Mouse (Mus musculus) thymus, adult 2 months (tissue): ENCODE results near the gene Hspa2. TPM values are rescaled to one million over a fixed set of nuclear protein-coding genes. Genes with fewer than 3 reads are reported as not detected.

Source experiments
- DNase-seq: peaks from one replicate; pipeline ENCODE4 v3.0.0; 2021
- H3K27ac ChIP-seq: fragments of 200-500 bp; 2 replicates; pipeline ENCODE4 v1.5.1; 2012; ENCODE audit warnings: low read length, control low read depth; ENCODE audit not compliant: control insufficient read depth, insufficient read depth
- H3K27me3 ChIP-seq: fragments of 200-500 bp; 2 replicates; pipeline ENCODE4 v1.6.1; 2012; ENCODE audit warnings: mild to moderate bottlenecking, low read length, moderate library complexity, mixed read lengths; ENCODE audit not compliant: control insufficient read depth, insufficient read depth
- H3K36me3 ChIP-seq: fragments of 200-500 bp; 2 replicates; pipeline ENCODE4 v1.6.1; 2012; ENCODE audit warnings: mild to moderate bottlenecking, low read length, moderate library complexity; ENCODE audit not compliant: control insufficient read depth, insufficient read depth
- H3K4me1 ChIP-seq: fragments of 200-500 bp; replicated peaks from 2 replicates; pipeline ENCODE4 v1.6.1; 2012; ENCODE audit warnings: low read length; ENCODE audit not compliant: control insufficient read depth, insufficient read depth
- H3K4me3 ChIP-seq: fragments of 200-500 bp; 2 replicates; pipeline ENCODE4 v1.5.1; 2012; ENCODE audit warnings: mild to moderate bottlenecking, low read length, control low read depth, moderate library complexity; ENCODE audit not compliant: control insufficient read depth, insufficient read depth
- CTCF ChIP-seq: fragments of 200-500 bp; IDR thresholded peaks from 2 replicates; pipeline ENCODE4 v1.5.1; 2012; ENCODE audit warnings: mild to moderate bottlenecking, control low read depth, low read length, moderate library complexity, borderline replicate concordance; ENCODE audit not compliant: control insufficient read depth, poor library complexity, insufficient read depth; ENCODE audit errors: extremely low read depth
- POLR2A ChIP-seq: fragments of 200-500 bp; IDR thresholded peaks from 2 replicates; pipeline ENCODE4 v1.6.1; 2012; ENCODE audit warnings: mild to moderate bottlenecking, low read length, control low read depth, moderate library complexity; ENCODE audit not compliant: control insufficient read depth, poor library complexity, insufficient read depth; ENCODE audit errors: extremely low read depth
- WGBS: fragments of 180-500 bp; shearing (Covaris S2); methylation state at CpG from one replicate; pipeline ENCODE4 v1.1.7; 2018; 5-methylcytosine and 5-hydroxymethylcytosine counted together
- polyA plus RNA-seq: library from polyadenylated mRNA; depleted of rRNA; stranded (reverse); fragments of >200 nt; gene quantifications from 2 replicates; pipeline ENCODE4 v1.2.3, GENCODE M21; 2012

Gene Hspa2
- polyA plus RNA-seq, 1 experiment = 5.1 TPM

DNA sequence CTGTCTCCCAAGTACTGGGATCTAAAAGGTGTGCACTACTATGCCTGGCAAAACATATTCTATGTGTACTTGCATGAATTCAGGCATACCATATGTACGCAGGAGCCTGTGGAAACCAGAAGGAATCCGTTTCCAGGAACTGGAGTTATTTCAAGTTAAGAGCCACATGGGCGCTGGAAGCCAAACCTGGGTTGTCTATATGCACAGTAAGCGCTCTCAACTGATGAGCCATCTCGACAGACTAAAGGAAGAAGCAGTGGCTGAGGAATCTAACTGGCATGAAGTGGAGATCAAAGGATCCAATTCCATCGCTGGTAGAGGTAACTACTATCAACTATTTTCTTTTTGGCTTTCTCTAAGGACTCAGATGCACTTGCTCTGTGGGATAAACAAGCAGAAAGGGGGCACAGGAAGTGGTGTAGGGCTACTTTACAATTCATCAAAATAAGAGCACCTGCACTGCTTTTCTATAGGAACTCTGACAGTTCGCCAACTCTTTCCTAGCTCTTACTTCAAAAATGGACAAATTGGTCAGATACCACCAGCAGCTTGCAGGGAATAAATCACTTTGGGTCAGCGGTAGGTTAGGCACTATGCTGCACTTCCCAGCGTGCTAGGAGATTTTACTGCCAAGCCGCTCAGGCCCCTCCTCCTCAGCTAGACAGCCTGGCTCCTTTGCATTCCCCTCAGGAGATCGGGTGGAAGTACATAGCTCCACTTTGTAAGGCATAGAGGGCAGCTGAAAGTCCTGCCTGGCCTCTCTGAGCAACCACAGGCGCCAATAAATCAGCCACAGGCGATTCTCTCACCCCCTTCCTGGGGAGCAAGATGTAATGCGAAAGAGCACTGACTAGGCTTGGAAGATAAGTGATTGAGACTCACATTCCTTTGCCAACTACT is 36.6 kb upstream of the Hspa2 start:
- Histone ChIP-seq H3K27me3 (no peaks in the 10 kb centered on the region), H3K4me3 (peak overlapping the region; percentile 55), H3K36me3 (no peaks in the 10 kb centered on the region), H3K27ac (peak overlapping the region; percentile 95), H3K4me1 (peaks cover 28% of the 10 kb centered on the region)
- DNase-seq = peak; percentile 54
- 4% methylated on average over 14 of the region's 14 CpGs for WGBS
- no peak for TF ChIP-seq POLR2A
- no peak for TF ChIP-seq CTCF

DNA sequence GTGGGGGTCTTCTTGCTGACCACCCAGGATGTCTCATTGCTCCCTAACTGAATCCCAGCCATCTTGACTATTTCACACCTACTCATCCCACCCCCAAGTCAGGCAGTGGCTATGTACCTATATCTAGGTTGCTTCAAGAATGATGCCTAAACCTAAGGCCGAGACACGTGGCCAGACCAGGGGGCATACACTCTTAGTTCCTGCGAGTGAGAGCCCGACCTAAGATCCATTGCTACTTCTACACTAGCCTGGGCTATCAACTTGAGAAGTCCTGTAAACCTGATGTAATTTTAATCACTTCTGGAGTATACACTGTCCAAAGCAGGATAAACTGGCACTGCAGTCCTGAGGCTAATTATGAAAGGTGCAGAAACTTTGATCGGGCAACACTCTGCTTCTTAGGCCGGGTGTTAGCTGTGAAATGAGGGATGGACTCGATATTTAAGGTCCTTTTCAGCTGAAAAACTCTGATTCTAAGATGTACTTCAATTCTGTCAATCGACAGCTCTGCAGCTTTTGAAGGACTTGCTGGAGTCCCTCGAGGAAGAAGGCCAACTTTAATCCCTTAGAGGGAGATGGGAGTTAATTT is 35.7 kb upstream of the Hspa2 start:
- no peaks in the 10 kb centered on the region for H3K27me3 ChIP-seq
- H3K4me1 ChIP-seq = peaks cover 29% of the 10 kb centered on the region
- H3K4me3 ChIP-seq = peak overlapping the region; percentile 5; the same call in 1 of the 2 replicates
- H3K27ac ChIP-seq = peak overlapping the region; percentile 95
- no peak for DNase-seq
- TF ChIP-seq POLR2A (no peak), CTCF (no peak)
- 8% methylated on average over 9 of the region's 9 CpGs for WGBS
- H3K36me3 ChIP-seq = no peaks in the 10 kb centered on the region

DNA sequence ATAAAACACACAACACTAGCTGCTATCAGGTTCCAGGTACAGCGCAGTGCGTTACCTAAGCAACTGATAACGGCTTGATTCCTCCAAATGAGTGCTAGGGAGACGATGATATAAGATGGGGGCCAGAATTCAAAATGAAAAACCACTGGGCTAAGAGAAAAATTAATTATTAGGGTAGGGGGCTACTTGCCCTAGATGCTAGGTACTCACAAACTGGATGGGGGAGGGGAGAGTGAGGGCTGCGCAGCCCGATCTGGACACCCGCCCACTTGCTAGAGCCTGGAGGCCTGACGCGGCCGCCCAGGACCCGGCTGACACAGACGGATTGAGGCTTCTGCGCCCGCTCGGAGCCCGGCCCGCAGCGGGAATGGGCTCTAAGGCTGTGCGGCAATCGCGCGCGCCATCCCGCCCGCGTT is 35.2 kb upstream of the Hspa2 start:
- TF ChIP-seq CTCF = no peak
- TF ChIP-seq POLR2A = no peak
- peaks cover 25% of the 10 kb centered on the region for H3K4me1 ChIP-seq
- WGBS = 1% methylated on average over 26 of the region's 26 CpGs

DNA sequence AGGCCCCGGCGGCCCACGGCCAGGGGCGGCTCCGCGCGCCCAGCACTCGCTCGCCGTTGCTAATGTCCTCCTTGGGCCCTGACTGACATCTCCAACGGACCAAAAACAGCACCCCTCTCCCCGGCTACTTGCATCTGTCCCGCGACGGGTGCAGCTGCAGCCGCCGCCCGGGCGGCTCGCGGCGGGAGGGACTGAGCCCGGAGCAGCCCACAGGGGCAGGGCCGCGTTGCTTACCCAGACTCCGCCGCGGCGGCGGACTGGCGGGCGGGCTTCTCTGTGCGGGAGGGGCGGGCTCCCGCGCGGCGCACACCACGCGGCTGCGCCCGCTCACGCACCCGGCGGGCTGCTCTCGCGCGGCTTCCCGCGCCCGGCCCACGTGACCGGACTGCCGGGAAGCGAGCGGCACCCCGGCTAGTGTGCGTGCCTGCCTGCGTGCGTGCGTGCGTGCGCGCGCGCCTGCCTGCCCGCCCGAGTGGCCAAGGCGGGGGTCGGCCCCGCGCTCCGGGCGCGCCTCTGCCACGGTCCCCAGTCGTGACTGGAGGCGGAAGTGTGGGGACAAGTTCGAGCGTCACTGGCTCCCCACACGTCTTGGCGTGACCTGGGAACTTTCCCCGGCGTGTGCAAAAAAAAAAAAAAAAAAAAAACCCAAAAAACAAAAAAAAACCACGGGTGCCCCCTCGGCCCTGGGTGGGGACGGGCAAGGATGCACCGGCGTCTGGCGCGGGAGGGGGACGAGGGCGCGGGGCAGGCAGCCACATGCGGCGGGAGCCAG is 34.6 kb upstream of the Hspa2 start, which contains the start of gene Zbtb25:
Zbtb25 (minus strand) TSS at position 397 of the 772 bp plus-strand sequence.
- Histone ChIP-seq H3K27ac (peak within 1 kb of the TSS; percentile 69), H3K4me3 (peak within 1 kb of the TSS; percentile 68), H3K4me1 (peaks cover 22% of the 10 kb centered on the region), H3K36me3 (no peaks in the 10 kb centered on the region), H3K27me3 (no peaks in the 10 kb centered on the region)
- TF ChIP-seq CTCF (peak; percentile 18; the same call in 1 of the 2 replicates), POLR2A (peak; percentile 80)
- under 1% methylated on average over 96 of the region's 96 CpGs for WGBS
- peak; percentile 70 for DNase-seq

More for the DNA sequence above, 35.2 kb upstream of the Hspa2 start:
- no peak for DNase-seq
- H3K27ac ChIP-seq = peak overlapping the region; percentile 69
- no peaks in the 10 kb centered on the region for H3K36me3 ChIP-seq
- peak overlapping the region; percentile 68 for H3K4me3 ChIP-seq
- H3K27me3 ChIP-seq = no peaks in the 10 kb centered on the region

DNA sequence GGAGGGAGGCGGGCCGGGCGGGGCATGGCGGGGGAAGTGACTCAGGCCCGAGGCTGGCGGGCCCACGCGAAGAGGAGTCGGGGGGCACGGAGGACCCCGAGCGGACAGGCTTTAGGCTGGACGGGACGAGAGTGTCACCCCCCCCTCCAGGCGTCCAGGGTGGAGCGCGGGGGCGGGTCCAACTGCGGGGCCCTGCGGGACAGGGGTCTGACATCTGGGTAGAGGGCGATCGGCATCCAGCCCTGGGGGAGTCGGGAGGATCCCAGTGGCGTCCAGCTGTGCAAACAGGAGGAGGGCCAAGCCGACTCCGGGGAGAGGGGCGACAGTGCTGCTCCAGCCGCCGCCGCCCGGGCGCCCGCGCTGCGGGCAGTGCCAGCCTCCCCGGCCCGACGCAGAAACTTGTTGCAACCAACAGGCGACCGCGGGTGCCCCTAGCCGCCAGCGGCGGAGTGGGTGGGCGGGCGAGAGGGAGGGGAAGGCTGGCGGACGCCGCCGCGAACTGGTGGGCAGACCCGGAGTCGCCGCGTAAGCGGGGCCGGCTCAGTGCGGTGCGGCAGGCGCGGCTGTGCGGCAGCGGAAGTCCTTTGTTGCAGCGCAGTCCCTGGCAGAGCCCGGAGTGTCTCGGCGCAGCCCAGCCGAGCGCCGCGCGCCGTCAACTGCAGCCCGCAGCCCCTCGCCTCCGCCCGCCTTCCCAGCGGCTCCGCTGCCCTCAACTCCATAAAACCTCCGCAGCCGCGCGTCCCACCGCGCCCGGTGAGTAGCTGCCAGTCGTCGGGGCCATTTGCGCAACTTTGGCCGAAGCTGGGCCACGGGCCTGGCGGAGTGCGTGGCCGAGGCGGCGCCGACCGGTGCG is 33.8 kb upstream of the Hspa2 start, which contains the start of gene Zbtb1:
Zbtb1 (plus strand) TSS at position 289 of the 853 bp plus-strand sequence.
- Histone ChIP-seq H3K4me1 (peaks cover 22% of the 10 kb centered on the region), H3K36me3 (no peaks in the 10 kb centered on the region), H3K27ac (peak within 1 kb of the TSS; percentile 69), H3K27me3 (no peaks in the 10 kb centered on the region), H3K4me3 (peak within 1 kb of the TSS; percentile 68)
- WGBS = under 1% methylated on average over 97 of the region's 99 CpGs
- peak; percentile 84 for DNase-seq
- TF ChIP-seq POLR2A (peak; percentile 70), CTCF (no peak)
